ENCODE assay signal across 9 mouse cellular contexts in the genomic region with DNA sequence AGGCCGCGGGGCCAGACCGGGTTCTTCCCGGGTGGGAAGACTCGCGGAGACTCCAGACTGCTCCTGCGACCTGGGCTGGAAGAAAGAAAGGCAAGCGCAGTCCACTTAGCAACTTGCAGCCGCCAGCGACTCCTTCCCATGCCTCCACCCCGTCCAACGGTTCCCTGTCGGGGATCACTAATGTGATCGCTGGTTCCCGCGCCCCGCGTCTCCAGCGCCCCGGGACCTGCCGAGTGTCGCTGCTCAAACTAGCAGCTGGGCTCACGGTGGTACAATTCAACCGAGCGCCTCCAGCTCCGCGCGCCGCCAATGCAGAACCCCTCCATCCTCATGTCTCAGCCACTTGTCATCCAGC. TPM values are rescaled to one million over a fixed set of nuclear protein-coding genes. Genes with fewer than 3 reads are reported as not detected.
DNase-seq lines count a peak whose midpoint lies in the region; ATAC-seq lines count a peak whose summit lies in the region.
"Had no signal": no experiment of that assay in that cellular context is flagged by ENCODE, and none has a peak within 500 bp of the region (broad histone marks: within the 10 kb centered on the region; RNA-seq: fewer than 3 reads in every experiment).

No protein-coding gene starts in this region.

- H3K4me3 ChIP-seq in heart, embryonic 12.5 days = peak overlapping the region; percentile 36
- H3K4me3 ChIP-seq in hindbrain, embryonic 14.5 days (replicated peaks; ENCODE audit: low read length) = peak overlapping the region; percentile 9; the same call in 1 of the 2 replicates
- peak overlapping the region; percentile 7; the same call in 1 of the 2 replicates for H3K4me3 ChIP-seq in midbrain, embryonic 15.5 days
- H3K4me3 ChIP-seq: heart, adult 2 months had no signal

- H3K27ac ChIP-seq in heart, embryonic 12.5 days (ENCODE audit: poor library complexity, severe bottlenecking) = no peak overlapping the region
- no peak overlapping the region for H3K27ac ChIP-seq in hindbrain, embryonic 14.5 days
- no peak overlapping the region for H3K27ac ChIP-seq in midbrain, embryonic 15.5 days
- H3K27ac ChIP-seq: heart, adult 2 months had no signal

- H3K27me3 ChIP-seq in heart, embryonic 12.5 days (replicated peaks) = peaks cover 90% of the 10 kb centered on the region
- peaks cover 94% of the 10 kb centered on the region for H3K27me3 ChIP-seq in hindbrain, embryonic 14.5 days (ENCODE audit: control insufficient read depth, insufficient read depth, low read length)
- H3K27me3 ChIP-seq in midbrain, embryonic 15.5 days (replicated peaks) = peaks cover 82% of the 10 kb centered on the region

- H3K9ac ChIP-seq in heart, embryonic 12.5 days = no peak overlapping the region
- no peak overlapping the region for H3K9ac ChIP-seq in hindbrain, embryonic 14.5 days
- no peak overlapping the region for H3K9ac ChIP-seq in midbrain, embryonic 15.5 days

- H3K9me3 ChIP-seq in heart, embryonic 12.5 days (replicated peaks) = no peaks in the 10 kb centered on the region
- no peaks in the 10 kb centered on the region for H3K9me3 ChIP-seq in hindbrain, embryonic 14.5 days (ENCODE audit: control insufficient read depth, low read length)
- H3K9me3 ChIP-seq in midbrain, embryonic 15.5 days = no peaks in the 10 kb centered on the region

- H3K36me3 ChIP-seq in heart, embryonic 12.5 days = no peaks in the 10 kb centered on the region
- no peaks in the 10 kb centered on the region for H3K36me3 ChIP-seq in hindbrain, embryonic 14.5 days (replicated peaks; ENCODE audit: control insufficient read depth, insufficient read depth)
- no peaks in the 10 kb centered on the region for H3K36me3 ChIP-seq in midbrain, embryonic 15.5 days (replicated peaks)

- DNase-seq in heart, adult 9 months (ENCODE audit: low spot score in 2 of 2) = no peak
- DNase-seq in ZHBTc4 (ENCODE audit: low read depth, low spot score) = peak; percentile 59
- DNase-seq in hindbrain, embryonic 14.5 days (ENCODE audit: low spot score) = no peak
- no peak for DNase-seq in ovary, postnatal 36 days (ENCODE audit: low spot score)
- DNase-seq in urinary bladder, adult 18-20 months (ENCODE audit: low spot score in 2 of 2) = no peak
- no peak for DNase-seq in spleen, adult 12 weeks (ENCODE audit: low spot score)

- ATAC-seq in heart, embryonic 12.5 days (ENCODE audit: insufficient number of reproducible peaks, low FRiP score) = no peak
- ATAC-seq in hindbrain, embryonic 14.5 days (ENCODE audit: low FRiP score) = no peak
- 0 out of 2 replicates have a peak, but pooled peaks have one; percentile 19 for ATAC-seq in midbrain, embryonic 15.5 days (replicated peaks)

- 0% methylated on average over 29 of the region's 29 CpGs for WGBS in heart, embryonic 12.5 days
- under 1% methylated on average over 26 of the region's 29 CpGs for WGBS in hindbrain, embryonic 14.5 days
- under 1% methylated on average over 29 of the region's 29 CpGs for WGBS in midbrain, embryonic 15.5 days

- peak overlapping the region; percentile 59 for H3K4me2 ChIP-seq in heart, embryonic 12.5 days
- H3K4me2 ChIP-seq in hindbrain, embryonic 14.5 days (replicated peaks) = 0 out of 2 replicates have a peak overlapping the region, but pooled peaks have one; percentile 2
- peak overlapping the region; percentile 14; the same call in 1 of the 2 replicates for H3K4me2 ChIP-seq in midbrain, embryonic 15.5 days

- H3K4me1 ChIP-seq in heart, embryonic 12.5 days (replicated peaks) = peaks cover 17% of the 10 kb centered on the region; the same call in 1 of the 2 replicates
- 0 out of 2 replicates have a peak, but pooled peaks cover 4% of the 10 kb centered on the region for H3K4me1 ChIP-seq in hindbrain, embryonic 14.5 days (replicated peaks; ENCODE audit: control insufficient read depth, insufficient read depth, low read length)
- H3K4me1 ChIP-seq in midbrain, embryonic 15.5 days = peaks cover 13% of the 10 kb centered on the region

RNA-seq across cellular contexts. Expression of a gene that starts 3.9 kb away (rescaled TPM):
- polyA plus RNA-seq in heart, embryonic 12.5 days (2016; fragmentation: Nextera tagmentation; extraction: Ambion mirVana) = not detected in 2 replicates
- polyA plus RNA-seq in hindbrain, embryonic 14.5 days (2014; fragmentation: Nextera tagmentation; extraction: Ambion mirVana) = not detected in 2 replicates
- 2.2 and 2.4 TPM in 2 replicates for polyA plus RNA-seq in midbrain, embryonic 15.5 days (2015; fragmentation: Nextera tagmentation; extraction: Ambion mirVana)
- polyA plus RNA-seq: heart, adult 2 months had no signal

Comparison
In these comparisons a context has a peak if more than half of its experiments do, and no peak if none do; other contexts are left out.
1. H3K4me2 ChIP-seq: peak in every context shown above with its lines; median percentile 59 in heart, embryonic 12.5 days; 14 in midbrain, embryonic 15.5 days; 2 in hindbrain, embryonic 14.5 days.